Mouse (Mus musculus) activated CD4-positive, CD25-positive, alpha-beta regulatory T cell, adult 4 months (primary cell): Measurements from ENCODE around the gene Ly6f. TPM values are rescaled to one million over a fixed set of nuclear protein-coding genes. Genes with fewer than 3 reads are reported as not detected.
"Not testable (repeated sequence)": the region's sequence is repeated elsewhere in the genome, so short reads cannot be mapped to it uniquely, and the experiment has no call there.

Experiments
- ATAC-seq: one replicate; pipeline ENCODE4 v1.8.0; 2017
- polyA plus RNA-seq, 2 experiments: library from polyadenylated mRNA; unstranded; fragments of 100-300 nt; shearing (Covaris generic); gene quantifications; one replicate each; pipeline ENCODE4 v1.2.1; 2017

Ly6f gene
- not detected for polyA plus RNA-seq

- no peak for ATAC-seq
Measured at GRCm38 (mm10) chr15:75268121-75268520, at the start of gene Ly6f. Ly6f (plus strand) TSS chr15:75268421.

- ATAC-seq: no peak
Measured at GRCm38 (mm10) chr15:75221942-75222341, 46.3 kb upstream of the Ly6f start.

GRCm38 (mm10) chr15:75237736-75238288 is 30.4 kb upstream of the Ly6f start:
- ATAC-seq: no peak

- ATAC-seq: no peak
Measured at GRCm38 (mm10) chr15:75240558-75240957, 27.7 kb upstream of the Ly6f start.

GRCm38 (mm10) chr15:75242756-75243640 is 25.2 kb upstream of the Ly6f start:
- no peak for ATAC-seq

- no peak for ATAC-seq
Measured at GRCm38 (mm10) chr15:75254671-75255070, 13.6 kb upstream of the Ly6f start.

GRCm38 (mm10) chr15:75265863-75266262 is 2.4 kb upstream of the Ly6f start:
- ATAC-seq: no peak

GRCm38 (mm10) chr15:75266626-75267025 is 1.6 kb upstream of the Ly6f start:
- no peak for ATAC-seq

GRCm38 (mm10) chr15:75268916-75269829 is 952 bp downstream of the Ly6f start:
- ATAC-seq: no peak

- ATAC-seq: no peak
Measured at GRCm38 (mm10) chr15:75270169-75270568, 1.9 kb downstream of the Ly6f start.

- ATAC-seq: no peak
Measured at GRCm38 (mm10) chr15:75270691-75271362, 2.6 kb downstream of the Ly6f start.

GRCm38 (mm10) chr15:75271426-75271825 is 3.2 kb downstream of the Ly6f start:
- ATAC-seq: no peak

- ATAC-seq: no peak
Measured at GRCm38 (mm10) chr15:75271891-75272290, 3.7 kb downstream of the Ly6f start.

GRCm38 (mm10) chr15:75281991-75282390 is 13.8 kb downstream of the Ly6f start:
- not testable (repeated sequence) for ATAC-seq

- ATAC-seq: not testable (repeated sequence)
Measured at GRCm38 (mm10) chr15:75286512-75286911, 18.3 kb downstream of the Ly6f start.

- ATAC-seq: no peak
Measured at GRCm38 (mm10) chr15:75292377-75292776, 24.2 kb downstream of the Ly6f start.

- no peak for ATAC-seq
Measured at GRCm38 (mm10) chr15:75293873-75294385, 25.7 kb downstream of the Ly6f start.

- no peak for ATAC-seq
Measured at GRCm38 (mm10) chr15:75306101-75306500, 37.9 kb downstream of the Ly6f start.

- no peak for ATAC-seq
Measured at GRCm38 (mm10) chr15:75309186-75309585, 41.0 kb downstream of the Ly6f start.

- no peak for ATAC-seq
Measured at GRCm38 (mm10) chr15:75309946-75310345, 41.7 kb downstream of the Ly6f start.

GRCm38 (mm10) chr15:75314421-75314820 is 46.2 kb downstream of the Ly6f start:
- ATAC-seq: no peak

- ATAC-seq: no peak
Measured at GRCm38 (mm10) chr15:75317255-75317654, 49.0 kb downstream of the Ly6f start.
